Comparison of ENCODE assay signal across 7 mouse cellular contexts in the genomic region with DNA sequence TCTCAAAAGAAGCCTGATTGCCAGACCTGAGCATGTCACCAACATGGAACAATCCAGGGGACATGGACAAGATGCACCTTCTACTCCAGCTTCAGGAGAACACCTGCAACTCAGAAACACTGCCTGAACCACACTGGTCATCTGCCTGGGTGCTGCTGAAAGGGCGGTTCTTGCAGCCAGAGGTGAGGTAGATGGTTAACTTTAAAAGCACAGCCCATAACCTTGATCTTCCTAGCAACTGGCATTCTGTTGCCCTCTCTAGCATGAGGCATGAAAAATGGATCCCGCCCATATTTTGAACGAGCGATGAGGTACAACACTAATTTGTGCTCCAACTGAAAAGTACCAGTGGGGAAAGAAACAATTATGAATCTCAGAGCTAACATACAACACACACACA. TPM values are rescaled to one million over a fixed set of nuclear protein-coding genes. Genes with fewer than 3 reads are reported as not detected.
DNase-seq lines count a peak whose midpoint lies in the region; ATAC-seq and TF ChIP-seq lines count a peak whose summit lies in the region.

No protein-coding gene starts in this region.

- H3K9me3 ChIP-seq in hindbrain, embryonic 12.5 days (replicated peaks): no peaks in the 10 kb centered on the region
- no peaks in the 10 kb centered on the region for H3K9me3 ChIP-seq in limb, embryonic 10.5 days (replicated peaks)
- H3K9me3 ChIP-seq in stomach, embryonic 14.5 days (ENCODE audit: control insufficient read depth, low read depth, low read length): no peaks in the 10 kb centered on the region

- H3K4me1 ChIP-seq in liver, adult 2 months (ENCODE audit: control insufficient read depth, insufficient read depth, low read length): peaks cover 55% of the 10 kb centered on the region
- H3K4me1 ChIP-seq in hindbrain, embryonic 12.5 days: peaks cover 93% of the 10 kb centered on the region
- H3K4me1 ChIP-seq in limb, embryonic 10.5 days: peaks cover 93% of the 10 kb centered on the region
- peaks cover 86% of the 10 kb centered on the region for H3K4me1 ChIP-seq in stomach, embryonic 14.5 days (ENCODE audit: control insufficient read depth, insufficient read depth, low read length)

- no peak for ATAC-seq in hindbrain, embryonic 12.5 days (ENCODE audit: low FRiP score)
- ATAC-seq in stomach, embryonic 14.5 days (ENCODE audit: insufficient number of reproducible peaks, insufficient read depth, low FRiP score, low read depth): no peak

- peak overlapping the region; percentile 58 for H3K4me2 ChIP-seq in hindbrain, embryonic 12.5 days (replicated peaks)
- H3K4me2 ChIP-seq in stomach, embryonic 14.5 days (replicated peaks; ENCODE audit: low read depth, low read length): no peak overlapping the region

- TF ChIP-seq POLR2A in liver, adult 2 months (IDR thresholded peaks at IDR 0.05; ENCODE audit: extremely low read depth, insufficient read depth, low read length): no peak

- H3K27me3 ChIP-seq in liver, adult 2 months (ENCODE audit: control insufficient read depth, insufficient read depth, low read length): no peaks in the 10 kb centered on the region
- no peaks in the 10 kb centered on the region for H3K27me3 ChIP-seq in hindbrain, embryonic 12.5 days
- no peaks in the 10 kb centered on the region for H3K27me3 ChIP-seq in limb, embryonic 10.5 days (ENCODE audit: low read depth, poor library complexity, severe bottlenecking)
- no peaks in the 10 kb centered on the region for H3K27me3 ChIP-seq in stomach, embryonic 14.5 days (ENCODE audit: control insufficient read depth, insufficient read depth, low read length)

- no peak overlapping the region for H3K9ac ChIP-seq in liver, adult 2 months (ENCODE audit: low read depth, low read length)
- H3K9ac ChIP-seq in hindbrain, embryonic 12.5 days: peak overlapping the region; percentile 49; the same call in 1 of the 2 replicates
- H3K9ac ChIP-seq in stomach, embryonic 14.5 days (replicated peaks; ENCODE audit: low read depth, low read length): 0 out of 2 replicates have a peak overlapping the region, but pooled peaks have one; percentile 10

- no peak overlapping the region; the same call in 1 of the 2 replicates for H3K27ac ChIP-seq in liver, adult 2 months (replicated peaks; ENCODE audit: insufficient read depth, low read depth, low read length)
- H3K27ac ChIP-seq in hindbrain, embryonic 12.5 days: peak overlapping the region; percentile 97
- H3K27ac ChIP-seq in limb, embryonic 10.5 days: peak overlapping the region; percentile 98
- peak overlapping the region; percentile 58; the same call in 1 of the 2 replicates for H3K27ac ChIP-seq in stomach, embryonic 14.5 days (ENCODE audit: low read length)

- no peak overlapping the region for H3K4me3 ChIP-seq in liver, adult 2 months (ENCODE audit: insufficient read depth, low read depth, low read length)
- H3K4me3 ChIP-seq in hindbrain, embryonic 12.5 days: no peak overlapping the region
- no peak overlapping the region for H3K4me3 ChIP-seq in limb, embryonic 10.5 days
- H3K4me3 ChIP-seq in stomach, embryonic 14.5 days (ENCODE audit: low read depth, low read length): no peak overlapping the region

- no peak for TF ChIP-seq CTCF in liver, adult 2 months (IDR thresholded peaks at IDR 0.05; ENCODE audit: low read depth, low read length)

- intact Hi-C loops in left cerebral cortex, postnatal 36 days (cut with DNase I): no loop called here

- peak; percentile 73 for DNase-seq in liver, adult 2 months (ENCODE audit: extremely low read depth, low read depth, low spot score)
- DNase-seq in liver: no peak
- no peak for DNase-seq in limb, embryonic 10.5 days (ENCODE audit: low spot score)
- no peak for DNase-seq in right cerebral cortex, adult 2 months (ENCODE audit: low spot score in 2 of 2)
- DNase-seq in left cerebral cortex, postnatal 36 days (ENCODE audit: low spot score in 2 of 2): no peak

- peaks cover 3% of the 10 kb centered on the region; the same call in 1 of the 2 replicates for H3K36me3 ChIP-seq in liver, adult 2 months (ENCODE audit: control insufficient read depth, insufficient read depth, low read length)
- peaks cover 15% of the 10 kb centered on the region for H3K36me3 ChIP-seq in hindbrain, embryonic 12.5 days
- H3K36me3 ChIP-seq in limb, embryonic 10.5 days: peaks cover 39% of the 10 kb centered on the region
- H3K36me3 ChIP-seq in stomach, embryonic 14.5 days (ENCODE audit: control insufficient read depth, insufficient read depth, low read length): peaks cover 21% of the 10 kb centered on the region; the same call in 1 of the 2 replicates

- 29% methylated on average over 4 of the region's 4 CpGs for WGBS in liver, adult 2 months
- 68% methylated on average over 4 of the region's 4 CpGs for WGBS in hindbrain, embryonic 12.5 days
- WGBS in limb, embryonic 10.5 days: 74% methylated on average over 4 of the region's 4 CpGs
- 67% methylated on average over 4 of the region's 4 CpGs for WGBS in stomach, embryonic 14.5 days

- H3K79me2 ChIP-seq in liver, adult 2 months (ENCODE audit: control insufficient read depth, insufficient read depth, low read length): peaks cover 42% of the 10 kb centered on the region; the same call in 1 of the 2 replicates

RNA-seq across cellular contexts. Expression of gene Zmynd8, which starts 21.6 kb away (rescaled TPM):
- total RNA-seq in liver, adult 2 months (2014; rRNA removed): 10.0 and 10.8 TPM in 2 replicates
- polyA plus RNA-seq in liver, adult 2 months (2012; rRNA removed): 6.4 and 7.8 TPM in 2 replicates
- polyA plus RNA-seq in hindbrain, embryonic 12.5 days (2016; fragmentation: Nextera tagmentation; extraction: Ambion mirVana): 71.8 and 72.1 TPM in 2 replicates
- 59.3 and 59.5 TPM in 2 replicates for polyA plus RNA-seq in limb, embryonic 10.5 days (2016; fragmentation: Nextera tagmentation; extraction: Ambion mirVana)
- 53.1 and 57.6 TPM in 2 replicates for polyA plus RNA-seq in stomach, embryonic 14.5 days (2014; fragmentation: Nextera tagmentation; extraction: Ambion mirVana)
- 100 to 1,000 TPM; 119 to 184 TPM for total RNA-seq in left cerebral cortex, postnatal 36 days (2021)
